Mouse (Mus musculus) frontal cortex, adult (tissue): ENCODE measurements around the gene Elavl3.
A peak's percentile ranks its signal among the peaks of the same experiment; 100 is the strongest.
"Not testable (repeated sequence)": the region's sequence is repeated elsewhere in the genome, so short reads cannot be mapped to it uniquely, and the experiment has no call there.

Experiments used
- ATAC-seq: cut with Nextera tagmentation; 2 replicates; pipeline ENCODE4 v1.9.2; 2017; ENCODE audit warnings: mild to moderate bottlenecking, moderate library complexity, mixed read lengths; ENCODE audit not compliant: low TSS enrichment

Gene Elavl3

GRCm38 (mm10) chr9:22051958-22052254, at the start of gene Elavl3:
TSS of gene Elavl3 (minus strand) at chr9:22052023.
- ATAC-seq: peak; percentile 50

- no peak for ATAC-seq
Measured at GRCm38 (mm10) chr9:22099922-22100321, 48.1 kb upstream of the Elavl3 start.

- ATAC-seq: no peak
Measured at GRCm38 (mm10) chr9:22098993-22099696, 47.3 kb upstream of the Elavl3 start, which contains the start of gene Cnn1. TSS of gene Cnn1 (plus strand) at chr9:22099216.

GRCm38 (mm10) chr9:22095854-22096307, 44.1 kb upstream of the Elavl3 start:
- ATAC-seq: peak; percentile 95

GRCm38 (mm10) chr9:22092746-22093145, 40.9 kb upstream of the Elavl3 start:
- ATAC-seq: no peak

GRCm38 (mm10) chr9:22089986-22090385, 38.2 kb upstream of the Elavl3 start:
- ATAC-seq: no peak

- no peak for ATAC-seq
Measured at GRCm38 (mm10) chr9:22089281-22089680, 37.5 kb upstream of the Elavl3 start.

GRCm38 (mm10) chr9:22087034-22087618, 35.3 kb upstream of the Elavl3 start:
- ATAC-seq: no peak

- no peak for ATAC-seq
Measured at GRCm38 (mm10) chr9:22086012-22086411, 34.2 kb upstream of the Elavl3 start.

GRCm38 (mm10) chr9:22085022-22085834, 33.4 kb upstream of the Elavl3 start, which contains the start of gene Ecsit:
TSS of gene Ecsit (minus strand) at chr9:22085438.
- peak; percentile 99 for ATAC-seq

GRCm38 (mm10) chr9:22084667-22085021, 32.8 kb upstream of the Elavl3 start:
- no peak for ATAC-seq

GRCm38 (mm10) chr9:22076223-22076622, 24.4 kb upstream of the Elavl3 start:
- ATAC-seq: no peak

- not testable (repeated sequence) for ATAC-seq
Measured at GRCm38 (mm10) chr9:22075778-22076177, 24.0 kb upstream of the Elavl3 start.

- ATAC-seq: no peak
Measured at GRCm38 (mm10) chr9:22072276-22072675, 20.5 kb upstream of the Elavl3 start.

- ATAC-seq: peak; percentile 87
Measured at GRCm38 (mm10) chr9:22070791-22071573, 19.2 kb upstream of the Elavl3 start, which contains the start of the genes Gm49318 and Zfp653. TSS of gene Gm49318 (minus strand) at chr9:22071259. TSS of gene Zfp653 (minus strand) at chr9:22071376.

- ATAC-seq: peak; percentile 28
Measured at GRCm38 (mm10) chr9:22069881-22070553, 18.2 kb upstream of the Elavl3 start.

GRCm38 (mm10) chr9:22067195-22067594, 15.4 kb upstream of the Elavl3 start:
- ATAC-seq: no peak

GRCm38 (mm10) chr9:22066433-22066832, 14.6 kb upstream of the Elavl3 start:
- ATAC-seq: no peak

- ATAC-seq: no peak
Measured at GRCm38 (mm10) chr9:22065642-22066041, 13.8 kb upstream of the Elavl3 start.

- 0 out of 2 replicates have a peak, but pooled peaks have one; percentile 3 for ATAC-seq
Measured at GRCm38 (mm10) chr9:22064341-22064740, 12.5 kb upstream of the Elavl3 start.

GRCm38 (mm10) chr9:22061339-22061738, 9.5 kb upstream of the Elavl3 start:
- peak; percentile 41; the same call in 1 of the 2 replicates for ATAC-seq
